Mouse (Mus musculus): Measurements from ENCODE around the gene Htr2b. TPM values are rescaled to one million over a fixed set of nuclear protein-coding genes. Genes with fewer than 3 reads are reported as not detected.
A peak's percentile ranks its signal among the peaks of the same experiment; 100 is the strongest.

Htr2b gene
- polyA plus RNA-seq, 3 experiments from 2014 or later = 0.16 to 1.2 (median 0.23) TPM

DNA sequence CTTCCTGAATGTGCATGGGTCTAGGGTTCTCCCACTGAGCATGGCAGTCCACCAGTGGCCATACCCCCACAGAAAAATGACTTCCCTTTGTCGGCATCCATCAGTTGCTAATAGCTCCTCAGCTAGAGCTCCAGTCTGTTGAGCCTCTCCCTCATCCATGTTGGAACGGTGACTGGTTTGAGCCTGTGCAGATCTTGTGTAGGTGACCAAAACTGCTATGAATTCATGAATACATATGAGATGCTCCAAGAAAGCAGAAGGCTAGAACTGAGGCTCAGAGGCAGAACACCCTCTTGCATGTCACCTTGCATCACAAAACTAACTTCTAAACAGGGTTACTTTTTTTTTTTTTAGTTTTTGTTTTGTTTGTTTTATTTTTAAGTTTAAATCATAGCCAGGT, 35.2 kb downstream of the Htr2b start:
- ATAC-seq = no peak

GRCm38 (mm10) chr1:86064271-86064991, 47.3 kb downstream of the Htr2b start, which contains the start of gene Psmd1:
Psmd1 (plus strand) TSS chr1:86064387.
- peak; percentile 87 for ATAC-seq

DNA sequence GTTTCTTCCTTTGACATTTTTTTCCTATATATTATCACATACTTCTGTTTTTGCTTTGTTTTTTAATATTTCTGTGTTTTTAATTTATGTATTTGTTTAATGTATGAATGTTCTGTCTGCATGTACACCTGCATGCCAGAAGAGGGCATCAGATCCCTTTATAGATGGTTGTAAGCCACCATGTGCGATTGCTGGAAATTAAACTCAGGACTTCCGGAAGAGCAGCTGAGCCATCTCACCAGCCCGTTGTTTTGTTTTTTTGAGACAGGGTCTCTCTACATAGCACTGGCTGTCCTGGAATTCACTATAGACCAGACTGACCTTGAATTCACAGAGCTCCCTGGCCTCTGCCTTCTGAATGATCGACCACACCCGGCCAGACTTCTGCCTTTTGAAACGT, 49.2 kb downstream of the Htr2b start:
- ATAC-seq = no peak

DNA sequence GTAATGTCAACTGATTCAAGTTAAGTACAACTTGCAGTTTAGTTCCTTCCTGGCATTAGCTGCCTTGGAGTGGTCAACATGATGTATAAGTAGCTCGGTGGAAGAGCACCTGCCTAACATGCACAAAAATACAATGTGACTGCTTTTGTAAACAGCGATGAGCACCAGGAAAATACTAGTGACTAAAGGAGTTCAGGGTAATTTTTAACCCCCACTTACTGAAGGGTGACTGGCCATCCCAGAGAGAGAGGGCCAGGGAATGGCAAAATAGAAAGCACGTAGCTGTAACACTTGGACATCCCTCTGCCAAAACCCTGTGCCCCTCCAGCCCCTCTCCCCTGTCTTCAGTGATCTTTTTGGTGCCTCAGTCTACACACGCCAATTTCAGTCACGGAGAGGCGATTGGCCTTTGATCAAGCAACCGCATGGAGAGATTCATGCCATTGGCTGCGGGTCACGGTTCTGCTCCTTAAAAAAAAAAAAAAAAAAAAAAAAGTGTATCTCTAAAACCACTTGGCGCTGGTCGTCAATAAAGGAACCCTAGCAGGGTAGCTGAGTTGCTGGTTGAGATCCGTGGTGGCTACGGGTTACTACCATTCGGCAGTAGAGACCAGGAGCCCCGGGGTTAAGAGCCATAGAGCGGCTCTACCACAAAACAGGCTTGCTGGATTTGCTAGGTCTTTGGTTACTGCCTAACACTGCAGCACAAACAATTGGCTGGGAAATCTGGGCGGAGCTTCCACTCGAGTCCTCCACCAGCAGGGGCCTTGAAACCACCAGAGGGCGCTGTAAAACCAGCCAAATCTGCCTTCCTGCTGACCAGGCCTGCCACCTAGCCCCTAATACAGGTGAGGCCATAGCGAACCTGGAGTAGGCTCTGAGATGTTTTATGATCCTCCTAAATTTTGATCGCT, 52.7 kb downstream of the Htr2b start:
- ATAC-seq = peak; percentile 84

GRCm38 (mm10) chr1:86056284-86056683, 55.5 kb downstream of the Htr2b start:
- ATAC-seq = no peak

DNA sequence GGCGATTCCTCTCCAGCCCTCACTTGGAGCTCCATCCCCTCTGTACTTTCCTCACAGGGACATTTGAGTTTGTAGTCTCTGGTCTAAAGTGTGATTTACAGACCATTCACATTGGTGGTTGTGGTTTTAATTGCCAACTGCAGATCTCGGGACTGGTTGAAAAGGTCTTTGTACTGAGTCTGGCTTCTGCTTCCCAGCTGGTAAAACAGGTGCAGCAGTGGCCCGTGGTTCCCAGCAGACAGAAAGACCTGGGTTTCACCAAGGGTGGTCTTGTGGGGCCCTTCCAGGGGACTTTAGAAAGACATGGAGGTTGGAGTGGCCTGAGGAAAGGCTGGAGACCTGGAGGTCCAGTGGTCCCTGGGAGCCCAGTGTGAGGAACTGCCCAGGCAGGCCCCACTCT, 56.8 kb downstream of the Htr2b start:
- no peak for ATAC-seq

GRCm38 (mm10) chr1:86053198-86053921, 58.4 kb downstream of the Htr2b start:
- ATAC-seq = no peak

Other genes starting within 250 kb of the Htr2b start
- gene Itm2c, start 217.7 kb downstream of the Htr2b start, polyA plus RNA-seq (2017; shearing (Covaris generic)) = 100 to 1,000 TPM in 2 of 3 experiments, 10 to 100 TPM in 1; 93.4 to 125 (median 112) TPM
- 1 to 10 TPM in 1 of 3 experiments, under 1 TPM in 2; 0.49 to 1.4 (median 0.60) TPM for gene 4933407L21Rik, start 183.5 kb downstream of the Htr2b start, polyA plus RNA-seq (2017; shearing (Covaris generic))
- 1 to 10 TPM; 2.3 to 5.7 (median 2.6) TPM for gene Gpr55, start 151.0 kb downstream of the Htr2b start, polyA plus RNA-seq (2017; shearing (Covaris generic))
- under 1 TPM in 1 of 3 experiments, not detected in 2; 0.39 TPM for gene Spata3, start 95.2 kb downstream of the Htr2b start, polyA plus RNA-seq (2017; shearing (Covaris generic))
- gene 2810459M11Rik, start 66.1 kb downstream of the Htr2b start, polyA plus RNA-seq (2017; shearing (Covaris generic)) = not detected
- gene Psmd1, start 47.6 kb downstream of the Htr2b start, polyA plus RNA-seq (2017; shearing (Covaris generic)) = 10 to 100 TPM; 63.5 to 99.4 (median 83.7) TPM
- not detected for gene Gm21972, start 21.7 kb upstream of the Htr2b start, polyA plus RNA-seq (2017; shearing (Covaris generic))
- 10 to 100 TPM in 1 of 3 experiments, 1 to 10 TPM in 2; 4.1 to 12.9 (median 9.0) TPM for gene Armc9, start 42.8 kb upstream of the Htr2b start, polyA plus RNA-seq (2017; shearing (Covaris generic))
- gene B3gnt7, start 190.9 kb upstream of the Htr2b start, polyA plus RNA-seq (2017; shearing (Covaris generic)) = not detected
- 100 to 1,000 TPM; 345 to 360 (median 358) TPM for gene Ncl, start 247.4 kb upstream of the Htr2b start, polyA plus RNA-seq (2017; shearing (Covaris generic))

Measured in inflammation-experienced regulatory T-cells, adult 6 months (primary cell).